ENCODE assay signal across 23 mouse cellular contexts in genomic region chr16:76864392-76864791, GRCm38 (mm10).
DNase-seq lines count a peak whose midpoint lies in the region; ATAC-seq and TF ChIP-seq lines count a peak whose summit lies in the region.
"Had no signal": no experiment of that assay in that cellular context is flagged by ENCODE, and none has a peak within 500 bp of the region (broad histone marks: within the 10 kb centered on the region; RNA-seq: fewer than 3 reads in every experiment).

No protein-coding gene starts in this region.

- no peak overlapping the region for H3K4me3 ChIP-seq in intestine, embryonic 14.5 days (ENCODE audit: low read depth, low read length)
- H3K4me3 ChIP-seq in intestine, embryonic 16.5 days (ENCODE audit: low read length) = no peak overlapping the region
- H3K4me3 ChIP-seq in small intestine, adult 2 months (ENCODE audit: low read depth, low read length) = no peak overlapping the region
- H3K4me3 ChIP-seq: embryonic facial prominence, embryonic 10.5 days; embryonic facial prominence, embryonic 12.5 days; forebrain, embryonic 13.5 days; forebrain, embryonic 15.5 days had no signal

- DNase-seq in intestine, embryonic 14.5 days (ENCODE audit: low spot score) = no peak
- no peak for DNase-seq in gastrocnemius, postnatal 10 days
- no peak for DNase-seq in heart, postnatal 14 days
- DNase-seq: adrenal gland, adult 8-10 months; adrenal gland, postnatal 14 days; adrenal gland, postnatal 36 days; B cell, adult 2 months; cerebellum, adult 11-12 months; cerebellum, adult 2 months; cerebellum, adult 9-10 months; cerebellum, postnatal 10 days; cerebellum, postnatal 25 days had no signal

- no peaks in the 10 kb centered on the region for H3K27me3 ChIP-seq in intestine, embryonic 14.5 days (replicated peaks; ENCODE audit: control insufficient read depth, insufficient read depth, low read length)
- H3K27me3 ChIP-seq in intestine, embryonic 16.5 days (replicated peaks; ENCODE audit: control insufficient read depth, insufficient read depth, low read length) = no peaks in the 10 kb centered on the region
- no peaks in the 10 kb centered on the region for H3K27me3 ChIP-seq in small intestine, adult 2 months (ENCODE audit: control insufficient read depth, insufficient read depth, low read length)
- H3K27me3 ChIP-seq: CH12.LX; embryonic facial prominence, embryonic 12.5 days; forebrain, embryonic 13.5 days; forebrain, embryonic 15.5 days; Patski had no signal

- no peak overlapping the region for H3K27ac ChIP-seq in intestine, embryonic 14.5 days (ENCODE audit: low read depth)
- H3K27ac ChIP-seq in intestine, embryonic 16.5 days (ENCODE audit: low read length) = no peak overlapping the region
- peak overlapping the region; percentile 68 for H3K27ac ChIP-seq in small intestine, adult 2 months (ENCODE audit: insufficient read depth, low read depth, low read length)
- H3K27ac ChIP-seq: embryonic facial prominence, embryonic 10.5 days; embryonic facial prominence, embryonic 12.5 days; forebrain, embryonic 13.5 days; forebrain, embryonic 15.5 days had no signal

- no peaks in the 10 kb centered on the region for H3K9me3 ChIP-seq in intestine, embryonic 14.5 days (ENCODE audit: control insufficient read depth, low read length)
- H3K9me3 ChIP-seq in intestine, embryonic 16.5 days (ENCODE audit: control insufficient read depth, low read length) = no peaks in the 10 kb centered on the region
- H3K9me3 ChIP-seq: embryonic facial prominence, embryonic 10.5 days; embryonic facial prominence, embryonic 12.5 days; forebrain, embryonic 13.5 days; forebrain, embryonic 15.5 days; G1E had no signal

- H3K9ac ChIP-seq in intestine, embryonic 14.5 days (ENCODE audit: low read length) = no peak overlapping the region
- no peak overlapping the region for H3K9ac ChIP-seq in intestine, embryonic 16.5 days (ENCODE audit: low read depth, low read length)
- H3K9ac ChIP-seq: embryonic facial prominence, embryonic 12.5 days; forebrain, embryonic 13.5 days; forebrain, embryonic 15.5 days had no signal

- intact Hi-C loops in heart, postnatal 14 days (cut with DNase I) = loop anchor here (10.0 kb wide), 1 partner anchor 490 kb away; the partner anchor contains the start of gene Nrip1

- ATAC-seq in intestine, embryonic 14.5 days (replicated peaks; ENCODE audit: low FRiP score, low TSS enrichment, low read depth) = 0 out of 2 replicates have a peak, but pooled peaks have one; percentile 12
- ATAC-seq in intestine, embryonic 16.5 days = peak; percentile 75
- ATAC-seq: activated CD4-positive, CD25-positive, alpha-beta regulatory T cell, adult 4 months; CD4-positive, CD25-positive, alpha-beta regulatory T cell, adult 4 months; forebrain, embryonic 13.5 days; forebrain, embryonic 15.5 days; Patski had no signal

- 95% methylated on average over 3 of the region's 3 CpGs for WGBS in intestine, embryonic 14.5 days
- 91% methylated on average over 3 of the region's 3 CpGs for WGBS in intestine, embryonic 16.5 days
- 60% methylated on average over 3 of the region's 3 CpGs for WGBS in small intestine, adult 2 months

- H3K36me3 ChIP-seq in intestine, embryonic 14.5 days (ENCODE audit: control insufficient read depth, insufficient read depth, low read length) = no peaks in the 10 kb centered on the region
- H3K36me3 ChIP-seq in intestine, embryonic 16.5 days (ENCODE audit: control insufficient read depth, insufficient read depth, low read length) = no peaks in the 10 kb centered on the region
- no peaks in the 10 kb centered on the region for H3K36me3 ChIP-seq in small intestine, adult 2 months (ENCODE audit: control insufficient read depth, insufficient read depth, low read length)
- H3K36me3 ChIP-seq: embryonic facial prominence, embryonic 10.5 days; embryonic facial prominence, embryonic 12.5 days; forebrain, embryonic 15.5 days; G1E had no signal

- no peak for TF ChIP-seq CTCF in small intestine, adult 2 months (IDR thresholded peaks at IDR 0.05; ENCODE audit: extremely low read depth, insufficient read length, insufficient replicate concordance, low read depth, low read length)

- no peak for TF ChIP-seq POLR2A in small intestine, adult 2 months (IDR thresholded peaks at IDR 0.05; ENCODE audit: low read depth, low read length)

- no peak overlapping the region for H3K4me2 ChIP-seq in intestine, embryonic 14.5 days (ENCODE audit: low read length)
- no peak overlapping the region for H3K4me2 ChIP-seq in intestine, embryonic 16.5 days (ENCODE audit: low read depth, low read length)
- H3K4me2 ChIP-seq: embryonic facial prominence, embryonic 12.5 days; forebrain, embryonic 13.5 days; forebrain, embryonic 15.5 days had no signal

- H3K4me1 ChIP-seq in intestine, embryonic 14.5 days (replicated peaks; ENCODE audit: control insufficient read depth, insufficient read depth, low read length) = no peaks in the 10 kb centered on the region
- no peaks in the 10 kb centered on the region for H3K4me1 ChIP-seq in intestine, embryonic 16.5 days (ENCODE audit: control insufficient read depth, insufficient read depth, low read length)
- peaks cover 8% of the 10 kb centered on the region for H3K4me1 ChIP-seq in small intestine, adult 2 months (ENCODE audit: control insufficient read depth, insufficient read depth, insufficient read length, low read length)
- H3K4me1 ChIP-seq: embryonic facial prominence, embryonic 12.5 days had no signal
